Mouse (Mus musculus) gastrocnemius, adult 18-20 months (tissue): ENCODE data around the gene Llgl1. TPM values are rescaled to one million over a fixed set of nuclear protein-coding genes. Genes with fewer than 3 reads are reported as not detected.
A peak's percentile ranks its signal among the peaks of the same experiment; 100 is the strongest.

ENCODE experiments used
- DNase-seq: peaks from one replicate; pipeline ENCODE4 v3.0.0; 2021; ENCODE audit warnings: low spot score
- long read RNA-seq, 2 experiments: library from polyadenylated mRNA; stranded (forward); transcript quantifications; one replicate each; pipeline ENCODE4 v2.0.0; 2021
- total RNA-seq, 2 experiments: library from RNA; stranded (reverse); gene quantifications; 2 replicates each; pipeline ENCODE4 v1.2.3; 2021

Llgl1 gene
- 1 to 10 TPM; 8.9 to 9.2 TPM for total RNA-seq
- long read RNA-seq, experiment 1, full-length matches to known transcripts: 7 of 15 reads
- long read RNA-seq, experiment 1, partial matches to known transcripts: 4 of 15 reads
- long read RNA-seq, experiment 1, other reads (novel, unspliced or antisense): 4 of 15 reads
- long read RNA-seq, experiment 2, full-length matches to known transcripts: 15 of 20 reads
- long read RNA-seq, experiment 2, partial matches to known transcripts: 2 of 20 reads
- long read RNA-seq, experiment 2, other reads (novel, unspliced or antisense): 3 of 20 reads

GRCm38 (mm10) chr11:60699524-60700075, at the start of gene Llgl1:
Gene Llgl1 (plus strand): TSS chr11:60699723.
- peak; percentile 75 for DNase-seq

GRCm38 (mm10) chr11:60696165-60696564, 3.4 kb upstream of the Llgl1 start:
- DNase-seq: no peak

- DNase-seq: peak; percentile 8
Measured at GRCm38 (mm10) chr11:60697561-60697960, 2.0 kb upstream of the Llgl1 start.

GRCm38 (mm10) chr11:60698806-60699523, 558 bp upstream of the Llgl1 start:
- peak; percentile 65 for DNase-seq

- DNase-seq: peak; percentile 1
Measured at GRCm38 (mm10) chr11:60700320-60701185, 1.0 kb downstream of the Llgl1 start.

GRCm38 (mm10) chr11:60701611-60702010, 2.1 kb downstream of the Llgl1 start:
- peak; percentile 0 for DNase-seq

GRCm38 (mm10) chr11:60703131-60703530, 3.6 kb downstream of the Llgl1 start:
- DNase-seq: peak; percentile 29

GRCm38 (mm10) chr11:60704023-60704880, 4.7 kb downstream of the Llgl1 start:
- peak; percentile 0 for DNase-seq

GRCm38 (mm10) chr11:60705255-60705654, 5.7 kb downstream of the Llgl1 start:
- peak; percentile 0 for DNase-seq

- peak; percentile 8 for DNase-seq
Measured at GRCm38 (mm10) chr11:60706076-60706475, 6.6 kb downstream of the Llgl1 start.

- DNase-seq: peak; percentile 2
Measured at GRCm38 (mm10) chr11:60706696-60707480, 7.4 kb downstream of the Llgl1 start.

- DNase-seq: peak; percentile 96
Measured at GRCm38 (mm10) chr11:60707672-60708071, 8.1 kb downstream of the Llgl1 start.

GRCm38 (mm10) chr11:60708631-60709030, 9.1 kb downstream of the Llgl1 start:
- peak; percentile 1 for DNase-seq

- DNase-seq: peak; percentile 0
Measured at GRCm38 (mm10) chr11:60709481-60710465, 10.2 kb downstream of the Llgl1 start.

- DNase-seq: no peak
Measured at GRCm38 (mm10) chr11:60711218-60711617, 11.7 kb downstream of the Llgl1 start.

- DNase-seq: no peak
Measured at GRCm38 (mm10) chr11:60712040-60712439, 12.5 kb downstream of the Llgl1 start.

- no peak for DNase-seq
Measured at GRCm38 (mm10) chr11:60712639-60713255, 13.2 kb downstream of the Llgl1 start.

GRCm38 (mm10) chr11:60715833-60716232, 16.3 kb downstream of the Llgl1 start:
- DNase-seq: no peak
